Mouse (Mus musculus) MEL (cell line): ENCODE data around the gene Cux1.

Experiments used
- BHLHE40 ChIP-seq: IDR thresholded peaks from 2 replicates; pipeline ENCODE4 v1.6.1; 2012; ENCODE audit warnings: low read depth, mild to moderate bottlenecking, inconsistent platforms, low read length, improper control_type of control experiment, borderline replicate concordance
- CTCF ChIP-seq, 3 experiments: IDR thresholded peaks in 2 of 3; conservative IDR thresholded peaks in 1 of 3; 2 replicates each; pipeline ENCODE4 v1.5.1; 2011 to 2012; ENCODE audit warnings: low read length in 3 of 3, low read depth in 2 of 3, mild to moderate bottlenecking in 2 of 3, improper control_type of control experiment in 1 of 3, inconsistent platforms in 1 of 3, mixed read lengths in 1 of 3, moderate library complexity in 1 of 3; ENCODE audit not compliant: control insufficient read depth in 1 of 3, insufficient read depth in 1 of 3, poor library complexity in 1 of 3, severe bottlenecking in 1 of 3
- E2F4 ChIP-seq: IDR thresholded peaks from 2 replicates; pipeline ENCODE4 v1.6.1; 2011; ENCODE audit warnings: low read depth, low read length, improper control_type of control experiment, borderline replicate concordance
- ETS1 ChIP-seq: IDR thresholded peaks from 2 replicates; pipeline ENCODE4 v1.6.1; 2012; ENCODE audit warnings: low read depth, mild to moderate bottlenecking, inconsistent platforms, low read length, improper control_type of control experiment, moderate library complexity
- GATA1 ChIP-seq: IDR thresholded peaks from 2 replicates; pipeline ENCODE4 v1.6.1; 2011; ENCODE audit warnings: low read depth, low read length, improper control_type of control experiment
- MEF2A ChIP-seq: IDR thresholded peaks from 2 replicates; pipeline ENCODE4 v1.6.1; 2014; ENCODE audit warnings: low read depth, mild to moderate bottlenecking, inconsistent platforms, low read length, improper control_type of control experiment; ENCODE audit not compliant: poor library complexity, insufficient replicate concordance, severe bottlenecking; ENCODE audit errors: extremely low read depth
- MXI1 ChIP-seq: IDR thresholded peaks from 2 replicates; pipeline ENCODE4 v1.6.1; 2011; ENCODE audit warnings: mild to moderate bottlenecking, low read depth, low read length, improper control_type of control experiment
- NRF1 ChIP-seq: IDR thresholded peaks from 2 replicates; pipeline ENCODE4 v1.6.1; 2014; ENCODE audit warnings: low read depth, mild to moderate bottlenecking, inconsistent platforms, low read length, improper control_type of control experiment, moderate library complexity; ENCODE audit not compliant: poor library complexity, insufficient read depth, severe bottlenecking
- POLR2A ChIP-seq, 2 experiments: IDR thresholded peaks; 2 replicates each; pipeline ENCODE4 v1.6.1; 2011 to 2012; ENCODE audit warnings: low read length in 2 of 2, mild to moderate bottlenecking in 2 of 2, control low read depth in 1 of 2, improper control_type of control experiment in 1 of 2, low read depth in 1 of 2, moderate library complexity in 1 of 2; ENCODE audit not compliant: control insufficient read depth in 1 of 2, insufficient read depth in 1 of 2, poor library complexity in 1 of 2
- SMC3 ChIP-seq: IDR thresholded peaks from 2 replicates; pipeline ENCODE4 v1.6.1; 2011; ENCODE audit warnings: low read depth, low read length, improper control_type of control experiment
- UBTF ChIP-seq: IDR thresholded peaks from 2 replicates; pipeline ENCODE4 v1.6.1; 2012; ENCODE audit warnings: low read depth, mild to moderate bottlenecking, inconsistent platforms, low read length, improper control_type of control experiment, moderate library complexity, borderline replicate concordance; ENCODE audit not compliant: insufficient read depth
- USF2 ChIP-seq, 2 experiments: IDR thresholded peaks; 2 replicates each; pipeline ENCODE4 v1.6.1; 2011 to 2012; ENCODE audit warnings: improper control_type of control experiment in 2 of 2, low read length in 2 of 2, borderline replicate concordance in 1 of 2, inconsistent platforms in 1 of 2, low read depth in 1 of 2, mild to moderate bottlenecking in 1 of 2; ENCODE audit not compliant: insufficient read depth in 1 of 2
- ZKSCAN1 ChIP-seq: IDR thresholded peaks from 2 replicates; pipeline ENCODE4 v1.6.1; 2012; ENCODE audit warnings: low read depth, mild to moderate bottlenecking, inconsistent platforms, low read length, improper control_type of control experiment, moderate library complexity
- ZNF384 ChIP-seq: IDR thresholded peaks from 2 replicates; pipeline ENCODE4 v1.6.1; 2012; ENCODE audit warnings: low read depth, mild to moderate bottlenecking, inconsistent platforms, low read length, improper control_type of control experiment

DNA sequence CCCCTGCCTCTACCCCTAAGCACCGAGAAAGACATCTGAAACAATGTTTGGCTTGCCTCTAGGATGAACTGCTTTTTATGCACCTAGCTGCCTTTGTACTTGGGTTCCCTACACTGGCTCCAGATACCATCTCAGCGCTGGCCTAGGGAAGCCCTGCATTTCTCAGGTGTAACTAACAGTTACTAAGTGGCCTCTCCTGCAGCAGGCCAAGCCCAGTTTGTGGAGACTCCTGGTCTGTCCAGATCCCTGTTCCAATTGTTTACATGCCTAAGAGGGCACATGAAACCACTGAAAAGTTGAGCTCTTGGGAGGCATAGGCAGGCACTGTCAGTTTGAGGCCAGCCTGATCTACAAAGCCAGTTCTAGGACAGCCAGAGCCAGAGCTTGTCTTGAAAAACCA is 173.7 kb downstream of the Cux1 start:
- TF ChIP-seq ETS1 (no peak), ZNF384 (no peak), SMC3 (no peak), ZKSCAN1 (no peak), POLR2A (IDR thresholded peaks at IDR 0.05; ENCODE audit: control insufficient read depth in 1 of 2, insufficient read depth in 1 of 2, low read depth in 1 of 2, low read length in 2 of 2, poor library complexity in 1 of 2) (no peak), BHLHE40 (no peak), MXI1 (no peak), NRF1 (no peak), USF2 (IDR thresholded peaks at IDR 0.05; ENCODE audit: borderline replicate concordance in 1 of 2, insufficient read depth in 1 of 2, low read depth in 1 of 2, low read length in 2 of 2) (no peak), CTCF (IDR thresholded peaks at IDR 0.05 in 2 of 3, conservative IDR thresholded peaks at IDR 0.05 in 1 of 3; ENCODE audit: control insufficient read depth in 1 of 3, insufficient read depth in 1 of 3, low read depth in 2 of 3, low read length in 3 of 3, poor library complexity in 1 of 3, severe bottlenecking in 1 of 3) (no peak), UBTF (no peak), GATA1 (no peak), MEF2A (no peak), E2F4 (no peak)
